ENCODE assay signal across 9 mouse cellular contexts in the genomic region with DNA sequence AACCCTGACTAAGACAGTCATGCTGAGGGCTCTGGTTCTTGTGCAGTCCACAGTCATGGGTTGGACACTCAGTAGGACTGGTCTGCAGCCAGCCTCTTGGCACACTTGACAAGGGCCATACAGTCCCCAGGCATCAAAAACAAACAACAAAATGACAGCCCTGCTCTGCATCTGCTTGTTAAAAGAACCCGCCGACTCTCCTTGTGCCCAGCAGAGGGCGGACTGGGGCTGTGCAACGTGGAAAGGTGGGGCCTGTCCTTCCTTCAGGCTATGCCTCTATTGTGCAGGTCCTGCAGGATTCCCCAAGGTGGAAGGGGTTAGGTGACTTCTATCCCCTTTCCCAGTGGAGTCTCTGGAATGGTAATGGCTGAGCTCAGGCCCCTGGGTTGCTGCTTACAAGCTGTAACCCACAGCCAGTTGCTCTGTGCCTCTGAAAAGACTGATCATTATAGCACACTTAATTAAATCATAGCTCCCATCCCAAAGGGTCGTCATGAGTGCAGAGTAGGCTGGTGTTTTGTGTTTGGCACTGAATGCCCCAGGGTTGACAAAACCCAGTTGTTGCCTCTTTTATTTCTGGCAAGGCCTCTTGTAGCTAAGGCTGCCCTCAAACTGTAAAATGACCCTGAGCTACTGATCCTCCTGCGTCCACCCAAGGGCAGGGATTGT. TPM values are rescaled to one million over a fixed set of nuclear protein-coding genes. Genes with fewer than 3 reads are reported as not detected.
A peak's percentile ranks its signal among the peaks of the same experiment; 100 is the strongest.
DNase-seq lines count a peak whose midpoint lies in the region; ATAC-seq lines count a peak whose summit lies in the region.
"Not testable (repeated sequence)": the region's sequence is repeated elsewhere in the genome, so short reads cannot be mapped to it uniquely, and the experiment has no call there.
"Had no signal": no experiment of that assay in that cellular context is flagged by ENCODE, and none has a peak within 500 bp of the region (broad histone marks: within the 10 kb centered on the region; RNA-seq: fewer than 3 reads in every experiment).

No protein-coding gene starts in this region.

- H3K27me3 ChIP-seq in hindbrain, embryonic 16.5 days (replicated peaks; ENCODE audit: control insufficient read depth, insufficient read depth, low read length): not testable (repeated sequence)

- H3K4me2 ChIP-seq in hindbrain, embryonic 16.5 days (ENCODE audit: low read length): not testable (repeated sequence)

- not testable (repeated sequence) for H3K27ac ChIP-seq in hindbrain, embryonic 16.5 days (ENCODE audit: low read depth, low read length)

- not testable (repeated sequence) for H3K9ac ChIP-seq in hindbrain, embryonic 16.5 days (ENCODE audit: low read depth, low read length)

- not testable (repeated sequence) for H3K9me3 ChIP-seq in hindbrain, embryonic 16.5 days (ENCODE audit: control insufficient read depth, low read length)

- not testable (repeated sequence) for H3K36me3 ChIP-seq in hindbrain, embryonic 16.5 days (ENCODE audit: control insufficient read depth, insufficient read depth, low read length)

- H3K4me1 ChIP-seq in hindbrain, embryonic 16.5 days (ENCODE audit: control insufficient read depth, insufficient read depth, low read depth, low read length): not testable (repeated sequence)

- DNase-seq in MN1 (ENCODE audit: low spot score): peak; percentile 60
- peak; percentile 39 for DNase-seq in cerebellum, adult 9-11 months
- peak; percentile 43 for DNase-seq in forelimb bud, embryonic 11.5 days (ENCODE audit: low read depth, low spot score)
- DNase-seq in layer of hippocampus, postnatal 25 days (ENCODE audit: extremely low spot score in 1 of 2, low spot score in 1 of 2): peak; percentile 53 to 71
- DNase-seq in lung, postnatal 36 days: peak; percentile 49
- peak; percentile 24 for DNase-seq in retina, postnatal 7 days (ENCODE audit: low read depth, low spot score)
- peak; percentile 53 for DNase-seq in urinary bladder, postnatal 14 days (ENCODE audit: low spot score)

- not testable (repeated sequence) for H3K4me3 ChIP-seq in hindbrain, embryonic 16.5 days (ENCODE audit: low read length)

- peak; percentile 32; the same call in 1 of the 2 replicates for ATAC-seq in hindbrain, embryonic 16.5 days

- 15% methylated on average over 6 of the region's 6 CpGs for WGBS in hindbrain, embryonic 16.5 days

RNA-seq across cellular contexts. Expression of gene Spr, which starts 21.7 kb away (rescaled TPM):
- polyA plus RNA-seq in hindbrain, embryonic 16.5 days (2015; fragmentation: Nextera tagmentation; extraction: Ambion mirVana): 36.5 and 37.1 TPM in 2 replicates
- 10 to 100 TPM; 45.0 to 51.4 TPM for total RNA-seq in layer of hippocampus, postnatal 25 days (2021)

RNA-seq across cellular contexts. Expression of gene Emx1, which starts 28.0 kb away (rescaled TPM):
- polyA plus RNA-seq in hindbrain, embryonic 16.5 days (2015; fragmentation: Nextera tagmentation; extraction: Ambion mirVana): 1.1 TPM in 1 of 2 replicates, not detected in the other
- total RNA-seq in layer of hippocampus, postnatal 25 days (2021): 10 to 100 TPM; 19.5 to 20.5 TPM
- polyA plus RNA-seq: intestine, embryonic 15.5 days had no signal
